Mouse (Mus musculus): Measurements from ENCODE around the gene Cd79a. TPM values are rescaled to one million over a fixed set of nuclear protein-coding genes. Genes with fewer than 3 reads are reported as not detected.

Gene Cd79a
- polyA plus RNA-seq, 1 experiment from 2014 or later = 32.0 TPM

GRCm38 (mm10) chr7:24919728-24920127 lies 22.5 kb downstream of the Cd79a start:
- H3K9me3 ChIP-seq (ENCODE audit: low read length) = no peaks in the 10 kb centered on the region
- H3K4me3 ChIP-seq (ENCODE audit: low read depth, low read length) = no peak overlapping the region
- TF ChIP-seq CTCF (IDR thresholded peaks at IDR 0.05; ENCODE audit: low read depth) (no peak), EP300 (IDR thresholded peaks at IDR 0.05; ENCODE audit: low read depth) (no peak)
- no peak overlapping the region for H3K9ac ChIP-seq (replicated peaks)
- ATAC-seq = peak; percentile 67
- H3K36me3 ChIP-seq (replicated peaks; ENCODE audit: insufficient read depth, low read length) = peaks cover 73% of the 10 kb centered on the region
- DNase-seq = no peak
- H3K27ac ChIP-seq (ENCODE audit: low read depth) = no peak overlapping the region
- no peak overlapping the region for H3K4me2 ChIP-seq (ENCODE audit: low read depth, low read length)
- no peaks in the 10 kb centered on the region for H3K27me3 ChIP-seq (ENCODE audit: insufficient read depth, low read length)
- 80% methylated on average over 9 of the region's 9 CpGs for WGBS (ENCODE audit: insufficient replicate concordance)
- no peaks in the 10 kb centered on the region for H3K4me1 ChIP-seq (ENCODE audit: insufficient read depth)

- ATAC-seq = no peak
- Histone ChIP-seq H3K4me1 (ENCODE audit: insufficient read depth) (no peaks in the 10 kb centered on the region), H3K9me3 (ENCODE audit: low read length) (no peaks in the 10 kb centered on the region), H3K4me3 (ENCODE audit: low read depth, low read length) (no peak overlapping the region), H3K36me3 (replicated peaks; ENCODE audit: insufficient read depth, low read length) (peaks cover 9% of the 10 kb centered on the region; the same call in 1 of the 2 replicates), H3K9ac (replicated peaks) (no peak overlapping the region), H3K27ac (ENCODE audit: low read depth) (no peak overlapping the region), H3K27me3 (ENCODE audit: insufficient read depth, low read length) (peaks cover 59% of the 10 kb centered on the region), H3K4me2 (ENCODE audit: low read depth, low read length) (no peak overlapping the region)
- DNase-seq = no peak
- 39% methylated on average over 6 of the region's 6 CpGs for WGBS (ENCODE audit: insufficient replicate concordance)
- no peak for TF ChIP-seq EP300 (IDR thresholded peaks at IDR 0.05; ENCODE audit: low read depth)
- no peak for TF ChIP-seq CTCF (IDR thresholded peaks at IDR 0.05; ENCODE audit: low read depth)
Observed at GRCm38 (mm10) chr7:24930475-24930874, 33.3 kb downstream of the Cd79a start.

- peaks cover 64% of the 10 kb centered on the region for H3K27me3 ChIP-seq (ENCODE audit: insufficient read depth, low read length)
- ATAC-seq (no peak), DNase-seq (no peak)
- H3K36me3 ChIP-seq (replicated peaks; ENCODE audit: insufficient read depth, low read length) = no peaks in the 10 kb centered on the region
- 1% methylated on average over 12 of the region's 15 CpGs for WGBS (ENCODE audit: insufficient replicate concordance)
- no peak overlapping the region for H3K9ac ChIP-seq (replicated peaks)
- TF ChIP-seq CTCF (IDR thresholded peaks at IDR 0.05; ENCODE audit: low read depth) (no peak), EP300 (IDR thresholded peaks at IDR 0.05; ENCODE audit: low read depth) (no peak)
- H3K4me2 ChIP-seq (ENCODE audit: low read depth, low read length) = no peak overlapping the region
- no peaks in the 10 kb centered on the region for H3K4me1 ChIP-seq (ENCODE audit: insufficient read depth)
- no peak overlapping the region for H3K4me3 ChIP-seq (ENCODE audit: low read depth, low read length)
- H3K27ac ChIP-seq (ENCODE audit: low read depth) = no peak overlapping the region
- H3K9me3 ChIP-seq (ENCODE audit: low read length) = no peaks in the 10 kb centered on the region
Observed at GRCm38 (mm10) chr7:24931651-24932050, 34.5 kb downstream of the Cd79a start.

- ATAC-seq (no peak), DNase-seq (no peak)
- H3K9me3 ChIP-seq (ENCODE audit: low read length) = no peaks in the 10 kb centered on the region
- 3% methylated on average over 6 of the region's 6 CpGs for WGBS (ENCODE audit: insufficient replicate concordance)
- H3K4me1 ChIP-seq (ENCODE audit: insufficient read depth) = 0 out of 2 replicates have a peak, but pooled peaks cover 3% of the 10 kb centered on the region
- peaks cover 79% of the 10 kb centered on the region for H3K27me3 ChIP-seq (ENCODE audit: insufficient read depth, low read length)
- no peak overlapping the region for H3K9ac ChIP-seq (replicated peaks)
- H3K36me3 ChIP-seq (replicated peaks; ENCODE audit: insufficient read depth, low read length) = no peaks in the 10 kb centered on the region
- H3K27ac ChIP-seq (ENCODE audit: low read depth) = no peak overlapping the region
- no peak overlapping the region for H3K4me3 ChIP-seq (ENCODE audit: low read depth, low read length)
- TF ChIP-seq CTCF (IDR thresholded peaks at IDR 0.05; ENCODE audit: low read depth) = no peak
- TF ChIP-seq EP300 (IDR thresholded peaks at IDR 0.05; ENCODE audit: low read depth) = no peak
- no peak overlapping the region for H3K4me2 ChIP-seq (ENCODE audit: low read depth, low read length)
Observed at GRCm38 (mm10) chr7:24943641-24944040, 46.5 kb downstream of the Cd79a start.

GRCm38 (mm10) chr7:24944257-24944950 lies 47.2 kb downstream of the Cd79a start, which contains the start of gene Gm4881:
Gene Gm4881, minus strand, starts transcription at chr7:24944494.
- no peaks in the 10 kb centered on the region for H3K36me3 ChIP-seq (replicated peaks; ENCODE audit: insufficient read depth, low read length)

GRCm38 (mm10) chr7:24947316-24948048 lies 50.3 kb downstream of the Cd79a start:
- no peak for ATAC-seq
- no peaks in the 10 kb centered on the region for H3K9me3 ChIP-seq (ENCODE audit: low read length)
- H3K27ac ChIP-seq (ENCODE audit: low read depth) = no peak overlapping the region
- H3K4me3 ChIP-seq (ENCODE audit: low read depth, low read length) = no peak overlapping the region
- H3K9ac ChIP-seq (replicated peaks) = no peak overlapping the region
- H3K36me3 ChIP-seq (replicated peaks; ENCODE audit: insufficient read depth, low read length) = no peaks in the 10 kb centered on the region
- TF ChIP-seq EP300 (IDR thresholded peaks at IDR 0.05; ENCODE audit: low read depth) (no peak), CTCF (IDR thresholded peaks at IDR 0.05; ENCODE audit: low read depth) (no peak)
- peaks cover 99% of the 10 kb centered on the region for H3K27me3 ChIP-seq (ENCODE audit: insufficient read depth, low read length)
- 7% methylated on average over 7 of the region's 7 CpGs for WGBS (ENCODE audit: insufficient replicate concordance)
- H3K4me1 ChIP-seq (ENCODE audit: insufficient read depth) = 0 out of 2 replicates have a peak, but pooled peaks cover 3% of the 10 kb centered on the region
- no peak for DNase-seq
- no peak overlapping the region for H3K4me2 ChIP-seq (ENCODE audit: low read depth, low read length)

More at GRCm38 (mm10) chr7:24944257-24944950, 47.2 kb downstream of the Cd79a start, which contains the start of gene Gm4881:
- Histone ChIP-seq H3K4me3 (ENCODE audit: low read depth, low read length) (peak within 1 kb of the TSS; percentile 5; the same call in 1 of the 2 replicates), H3K27ac (ENCODE audit: low read depth) (no peak within 1 kb of the TSS), H3K4me1 (ENCODE audit: insufficient read depth) (0 out of 2 replicates have a peak, but pooled peaks cover 3% of the 10 kb centered on the region), H3K27me3 (ENCODE audit: insufficient read depth, low read length) (peaks cover 85% of the 10 kb centered on the region), H3K9ac (replicated peaks) (no peak within 1 kb of the TSS), H3K4me2 (ENCODE audit: low read depth, low read length) (peak within 1 kb of the TSS; percentile 49), H3K9me3 (ENCODE audit: low read length) (no peaks in the 10 kb centered on the region)
- DNase-seq = no peak
- ATAC-seq = no peak
- 1% methylated on average over 71 of the region's 72 CpGs for WGBS (ENCODE audit: insufficient replicate concordance)
- TF ChIP-seq EP300 (IDR thresholded peaks at IDR 0.05; ENCODE audit: low read depth) (no peak), CTCF (IDR thresholded peaks at IDR 0.05; ENCODE audit: low read depth) (no peak)
